Mouse (Mus musculus) ES-E14 (cell line): Measurements from ENCODE around the gene Fancc. TPM values are rescaled to one million over a fixed set of nuclear protein-coding genes. Genes with fewer than 3 reads are reported as not detected.

ENCODE experiments used
- DNase-seq: peaks from one replicate; pipeline ENCODE4 v3.0.0-alpha.2; 2013; ENCODE audit warnings: low read depth, low spot score
- H3K27ac ChIP-seq: 2 replicates; pipeline ENCODE4 v1.5.1; 2012; ENCODE audit warnings: low read depth, mild to moderate bottlenecking, low read length, moderate library complexity, mixed read lengths; ENCODE audit not compliant: poor library complexity, insufficient read depth, severe bottlenecking
- H3K36me3 ChIP-seq: 2 replicates; pipeline ENCODE4 v1.6.1; 2012; ENCODE audit warnings: mild to moderate bottlenecking, low read length, moderate library complexity, mixed read lengths; ENCODE audit not compliant: control insufficient read depth, poor library complexity, insufficient read depth, severe bottlenecking
- H3K4me1 ChIP-seq, 2 experiments: fragments of 150-350 bp in 1 of 2; sonication (generic) in 1 of 2; 2 replicates each; pipeline ENCODE4 v1.6.1; 2012; ENCODE audit warnings: low read length in 2 of 2, mild to moderate bottlenecking in 1 of 2, mixed read lengths in 1 of 2; ENCODE audit not compliant: control insufficient read depth in 2 of 2, insufficient read depth in 2 of 2, poor library complexity in 1 of 2
- H3K4me3 ChIP-seq, 2 experiments: fragments of 150-350 bp in 1 of 2; sonication (generic) in 1 of 2; 2 replicates each; pipeline ENCODE4 v1.5.1; 2012; ENCODE audit warnings: low read length in 2 of 2, low read depth in 1 of 2, mild to moderate bottlenecking in 1 of 2, mixed read lengths in 1 of 2; ENCODE audit not compliant: insufficient read depth in 1 of 2, poor library complexity in 1 of 2, severe bottlenecking in 1 of 2
- H3K9ac ChIP-seq: 2 replicates; pipeline ENCODE4 v1.6.1; 2012; ENCODE audit warnings: low read depth, mild to moderate bottlenecking, low read length, mixed read lengths; ENCODE audit not compliant: poor library complexity, insufficient read depth, severe bottlenecking
- H3K9me3 ChIP-seq: fragments of 150-350 bp; sonication (generic); 2 replicates; pipeline ENCODE4 v1.6.1; 2012; ENCODE audit warnings: low read depth, mild to moderate bottlenecking, low read length; ENCODE audit not compliant: control insufficient read depth, insufficient read depth
- CHD2 ChIP-seq: IDR thresholded peaks from 2 replicates; pipeline ENCODE4 v1.6.1; 2014; ENCODE audit warnings: mild to moderate bottlenecking, low read depth, low read length, inconsistent platforms
- HCFC1 ChIP-seq: IDR thresholded peaks from 2 replicates; pipeline ENCODE4 v1.6.1; 2012; ENCODE audit warnings: low read length, inconsistent platforms, borderline replicate concordance; ENCODE audit not compliant: insufficient read depth
- MAFK ChIP-seq: IDR thresholded peaks from 2 replicates; pipeline ENCODE4 v1.6.1; 2014; ENCODE audit warnings: mild to moderate bottlenecking, low read depth, low read length, inconsistent platforms; ENCODE audit not compliant: insufficient read depth
- ZC3H11A ChIP-seq: IDR thresholded peaks from 2 replicates; pipeline ENCODE4 v1.6.1; 2012; ENCODE audit warnings: low read depth, mild to moderate bottlenecking, inconsistent platforms, low read length, borderline replicate concordance
- ZNF384 ChIP-seq: IDR thresholded peaks from 2 replicates; pipeline ENCODE4 v1.6.1; 2012; ENCODE audit warnings: low read depth, low read length, inconsistent platforms
- in situ Hi-C, 2 experiments: fragments of 600-800 bp; cut with MboI; formaldehyde crosslinking; loops; one replicate each; pipeline ENCODE4 v1.15.1; 2025; ENCODE audit warnings: low sequenced_read_pairs in 2 of 2, inconsistent platforms in 1 of 2; ENCODE audit not compliant: unreplicated experiment in 2 of 2
- total RNA-seq: library from RNA; depleted of rRNA; stranded (reverse); fragments of 300-350 nt; gene quantifications from 2 replicates; pipeline ENCODE4 v1.2.3, GENCODE M21; 2012

The Fancc gene
- total RNA-seq, 1 experiment = 9.4 TPM

DNA sequence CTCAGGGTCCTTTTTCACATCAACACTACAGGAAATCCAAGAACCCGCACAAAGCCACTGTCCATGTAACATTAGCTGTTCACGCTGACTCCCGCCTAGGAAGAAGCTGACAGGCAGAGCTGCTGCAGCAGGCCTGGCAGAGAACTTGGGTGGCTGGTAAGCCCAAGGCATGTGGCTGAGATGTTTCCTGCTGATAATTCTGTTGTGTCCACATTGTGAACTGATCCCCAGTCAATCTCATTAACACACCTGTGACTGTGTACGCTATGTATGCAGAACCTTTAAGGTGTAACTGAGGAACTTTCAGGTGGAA lies 182.5 kb downstream of the Fancc start:
- peaks cover 2 to 8% of the 10 kb centered on the region in 2 experiments; a peak in 2 of 4 replicates for H3K4me1 ChIP-seq
- H3K36me3 ChIP-seq = peaks cover 6% of the 10 kb centered on the region; the same call in 1 of the 2 replicates
- in situ Hi-C loops = no loop called here
- no peak overlapping the region for H3K9ac ChIP-seq
- DNase-seq = no peak
- H3K4me3 ChIP-seq = no peak overlapping the region
- no peak overlapping the region for H3K27ac ChIP-seq
- TF ChIP-seq HCFC1 (no peak), MAFK (no peak), CHD2 (no peak), ZC3H11A (no peak), ZNF384 (no peak)
- no peaks in the 10 kb centered on the region for H3K9me3 ChIP-seq

DNA sequence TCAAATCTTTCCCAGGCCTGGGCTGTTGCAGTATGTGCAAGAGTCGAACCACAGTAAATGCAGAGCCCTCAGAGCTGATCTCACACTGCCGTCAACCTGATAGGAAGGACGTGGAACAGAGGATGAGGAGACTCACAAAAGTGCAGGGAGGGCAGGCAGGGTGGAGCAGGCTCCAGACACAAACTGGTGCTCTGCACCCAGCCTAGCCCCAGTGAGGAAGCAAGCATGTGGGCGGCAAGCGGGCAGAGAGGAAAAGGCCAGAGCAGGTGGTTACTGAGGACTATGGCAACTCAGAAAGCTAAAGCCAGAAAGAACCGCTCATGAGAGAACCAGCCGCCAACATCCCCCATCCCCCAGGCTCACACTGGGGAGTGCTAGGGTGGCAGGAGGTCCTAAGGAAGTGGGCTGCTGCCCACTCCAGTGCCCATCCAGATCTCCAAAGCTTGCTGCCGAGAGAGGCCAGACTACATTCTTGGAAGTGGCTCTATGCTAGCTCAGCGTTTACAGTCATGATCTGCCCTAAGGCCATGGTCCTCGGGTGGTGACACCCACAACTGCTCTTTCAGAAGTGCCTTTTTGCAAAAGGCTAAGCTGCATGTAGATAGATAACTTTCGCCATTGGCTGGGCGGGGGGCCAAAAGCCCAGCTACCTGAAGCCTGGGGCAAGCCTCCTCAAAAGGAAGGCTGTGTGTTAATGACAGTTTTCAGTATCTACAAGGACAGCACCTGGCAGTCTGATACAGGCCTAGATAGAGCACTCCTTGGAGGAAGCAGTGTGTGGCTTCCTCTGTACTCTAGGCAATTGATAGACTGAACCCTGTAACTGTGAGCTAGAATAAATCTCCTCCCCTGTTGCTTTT lies 183.1 kb downstream of the Fancc start:
- Histone ChIP-seq H3K27ac (no peak overlapping the region), H3K36me3 (peaks cover 6% of the 10 kb centered on the region; the same call in 1 of the 2 replicates), H3K9ac (no peak overlapping the region), H3K4me1 (peaks cover 2 to 8% of the 10 kb centered on the region in 2 experiments; a peak in 2 of 4 replicates), H3K4me3 (peak overlapping the region in 1 of 2 experiments; percentile 5; a peak in 1 of 4 replicates), H3K9me3 (no peaks in the 10 kb centered on the region)
- DNase-seq = no peak
- TF ChIP-seq HCFC1 (no peak), MAFK (no peak), ZC3H11A (no peak), CHD2 (no peak), ZNF384 (no peak)
- in situ Hi-C loops = no loop called here

DNA sequence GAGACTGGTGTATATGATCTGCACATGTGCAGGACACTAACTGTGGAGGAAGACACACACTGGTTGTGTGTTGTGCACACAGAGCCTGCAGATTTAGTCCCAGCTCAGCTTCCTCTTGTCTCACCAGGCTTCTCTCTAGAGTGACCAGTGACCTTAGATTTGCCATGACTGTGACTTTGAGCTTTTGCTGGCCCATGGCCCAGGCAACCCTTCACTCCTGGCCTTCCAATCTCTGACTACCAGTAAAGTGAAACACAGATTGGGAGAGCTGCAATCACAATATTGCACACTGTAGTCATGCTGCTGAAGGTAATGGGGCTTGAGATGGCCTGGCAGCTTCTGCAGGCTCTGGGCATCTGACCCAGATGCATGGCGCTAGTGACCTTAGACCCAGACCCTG lies 183.8 kb downstream of the Fancc start:
- Histone ChIP-seq H3K4me3 (no peak overlapping the region), H3K36me3 (peaks cover 6% of the 10 kb centered on the region; the same call in 1 of the 2 replicates), H3K9me3 (no peaks in the 10 kb centered on the region), H3K9ac (no peak overlapping the region), H3K27ac (no peak overlapping the region), H3K4me1 (peaks cover 2 to 8% of the 10 kb centered on the region in 2 experiments; a peak in 2 of 4 replicates)
- TF ChIP-seq HCFC1 = no peak
- no peak for TF ChIP-seq ZC3H11A
- TF ChIP-seq CHD2 = no peak
- no peak for TF ChIP-seq MAFK
- TF ChIP-seq ZNF384 = no peak
- no peak for DNase-seq
- in situ Hi-C loops = no loop called here

DNA sequence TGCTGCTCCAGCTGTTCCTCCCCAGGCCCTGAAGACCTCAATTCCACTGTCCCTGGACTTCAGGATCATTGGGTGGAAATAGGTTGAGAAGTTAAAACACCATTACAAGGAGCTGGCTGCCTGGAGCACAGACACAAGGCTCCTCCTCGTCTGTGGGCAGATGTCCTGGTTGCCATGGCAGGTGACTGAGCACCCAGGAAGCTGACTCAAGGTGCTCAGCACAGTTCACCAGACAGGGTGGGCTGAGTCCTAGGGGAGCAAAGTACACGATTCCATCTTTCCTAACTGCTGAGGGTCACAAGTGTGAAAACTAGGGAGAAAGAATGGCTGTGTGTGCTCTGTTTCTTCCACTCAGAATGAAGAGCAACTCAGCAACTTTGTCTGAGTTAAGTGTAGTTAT lies 185.9 kb downstream of the Fancc start:
- Histone ChIP-seq H3K9me3 (no peaks in the 10 kb centered on the region), H3K4me1 (peaks cover 2 to 14% of the 10 kb centered on the region in 2 experiments; a peak in 2 of 4 replicates), H3K4me3 (no peak overlapping the region), H3K36me3 (0 out of 2 replicates have a peak, but pooled peaks cover 2% of the 10 kb centered on the region), H3K27ac (no peak overlapping the region), H3K9ac (no peak overlapping the region)
- in situ Hi-C loops = no loop called here
- TF ChIP-seq ZC3H11A (no peak), HCFC1 (no peak)
- DNase-seq = no peak
